Mouse (Mus musculus) limb, embryonic 14.5 days (tissue): Measurements from ENCODE around the gene Tmem214. TPM values are rescaled to one million over a fixed set of nuclear protein-coding genes. Genes with fewer than 3 reads are reported as not detected.
A peak's percentile ranks its signal among the peaks of the same experiment; 100 is the strongest.

Experiments used
- ATAC-seq: fragments of 200-750 bp; cut with Nextera tagmentation; 2 replicates; pipeline ENCODE4 v1.8.0; 2017; ENCODE audit warnings: low read depth, moderate number of reproducible peaks, moderate TSS enrichment; ENCODE audit not compliant: low FRiP score
- DNase-seq: peaks from one replicate; pipeline ENCODE4 v3.0.0-alpha.2; 2015; ENCODE audit warnings: low spot score
- H3K27ac ChIP-seq: fragments of 300-500 bp; sonication (generic); replicated peaks from 2 replicates; pipeline ENCODE4 v1.5.1; 2014; ENCODE audit warnings: low read depth, mild to moderate bottlenecking, low read length, moderate library complexity, mixed read lengths
- H3K27me3 ChIP-seq: fragments of 300-500 bp; sonication (generic); 2 replicates; pipeline ENCODE4 v1.6.1; 2014; ENCODE audit warnings: low read length, mixed read lengths; ENCODE audit not compliant: control insufficient read depth, insufficient read depth
- H3K36me3 ChIP-seq: fragments of 300-500 bp; sonication (generic); 2 replicates; pipeline ENCODE4 v1.6.1; 2014; ENCODE audit warnings: mild to moderate bottlenecking, low read length, moderate library complexity, mixed read lengths; ENCODE audit not compliant: control insufficient read depth, insufficient read depth
- H3K4me1 ChIP-seq: fragments of 300-500 bp; sonication (generic); 2 replicates; pipeline ENCODE4 v1.6.1; 2014; ENCODE audit warnings: antibody characterized with exemption, low read length, mixed read lengths; ENCODE audit not compliant: control insufficient read depth, insufficient read depth
- H3K4me2 ChIP-seq: fragments of 300-500 bp; sonication (generic); replicated peaks from 2 replicates; pipeline ENCODE4 v1.6.1; 2014; ENCODE audit warnings: low read depth, mild to moderate bottlenecking, low read length, moderate library complexity; ENCODE audit not compliant: severe bottlenecking
- H3K4me3 ChIP-seq: fragments of 300-500 bp; sonication (generic); replicated peaks from 2 replicates; pipeline ENCODE4 v1.5.1; 2014; ENCODE audit warnings: low read length
- H3K9ac ChIP-seq: fragments of 300-500 bp; sonication (generic); 2 replicates; pipeline ENCODE4 v1.6.1; 2014; ENCODE audit warnings: mild to moderate bottlenecking, low read depth, low read length, moderate library complexity; ENCODE audit not compliant: severe bottlenecking
- H3K9me3 ChIP-seq: fragments of 300-500 bp; sonication (generic); 2 replicates; pipeline ENCODE4 v1.6.1; 2016; ENCODE audit warnings: low read length; ENCODE audit not compliant: control insufficient read depth
- POLR2A ChIP-seq: fragments of 200-500 bp; IDR thresholded peaks from 2 replicates; pipeline ENCODE4 v1.8.0; 2012; ENCODE audit warnings: inconsistent platforms, mild to moderate bottlenecking, moderate library complexity, borderline replicate concordance; ENCODE audit not compliant: insufficient read depth, insufficient read length; ENCODE audit errors: extremely low read depth
- WGBS: fragments of 180-500 bp; shearing (Covaris S2); extraction: QIAGEN DNeasy Blood & Tissue Kit; methylation state at CpG from one replicate; pipeline ENCODE4 v1.1.7; 2014; 5-methylcytosine and 5-hydroxymethylcytosine counted together
- polyA plus RNA-seq, 2 experiments: library from polyadenylated mRNA; depleted of rRNA in 1 of 2; stranded (reverse) in 1 of 2; unstranded in 1 of 2; fragments of >200 nt; fragmentation: Nextera tagmentation in 1 of 2; extraction: Ambion mirVana in 1 of 2; gene quantifications; 2 replicates each; pipeline versions ENCODE4 v1.2.1 to v1.2.3; 2012 to 2014

Gene Tmem214
- polyA plus RNA-seq, 2 experiments, result 81.8 to 115 TPM

GRCm38 (mm10) chr5:30917348-30917747 lies 49.5 kb downstream of the Tmem214 start:
- Histone ChIP-seq H3K9me3 (no peaks in the 10 kb centered on the region), H3K9ac (no peak overlapping the region; the same call in 1 of the 2 replicates), H3K4me3 (no peak overlapping the region), H3K4me1 (peaks cover 31% of the 10 kb centered on the region), H3K27ac (0 out of 2 replicates have a peak overlapping the region, but pooled peaks have one; percentile 19), H3K4me2 (no peak overlapping the region), H3K36me3 (peaks cover 47% of the 10 kb centered on the region), H3K27me3 (no peaks in the 10 kb centered on the region)
- no peak for TF ChIP-seq POLR2A
- no peak for ATAC-seq
- DNase-seq, result no peak
- 90% methylated on average over 11 of the region's 11 CpGs for WGBS

GRCm38 (mm10) chr5:30917891-30918670 lies 50.3 kb downstream of the Tmem214 start:
- no peak for ATAC-seq
- H3K9ac ChIP-seq, result no peak overlapping the region
- H3K4me2 ChIP-seq, result no peak overlapping the region
- peaks cover 29% of the 10 kb centered on the region for H3K4me1 ChIP-seq
- no peak for TF ChIP-seq POLR2A
- no peak overlapping the region for H3K27ac ChIP-seq
- H3K9me3 ChIP-seq, result no peaks in the 10 kb centered on the region
- H3K4me3 ChIP-seq, result no peak overlapping the region
- peaks cover 47% of the 10 kb centered on the region for H3K36me3 ChIP-seq
- 84% methylated on average over 30 of the region's 31 CpGs for WGBS
- no peak for DNase-seq
- no peaks in the 10 kb centered on the region for H3K27me3 ChIP-seq

- 74% methylated on average over 8 of the region's 8 CpGs for WGBS
- Histone ChIP-seq H3K4me2 (no peak overlapping the region), H3K36me3 (peaks cover 47% of the 10 kb centered on the region), H3K4me1 (peaks cover 29% of the 10 kb centered on the region), H3K9ac (no peak overlapping the region), H3K9me3 (no peaks in the 10 kb centered on the region), H3K27me3 (no peaks in the 10 kb centered on the region), H3K27ac (no peak overlapping the region), H3K4me3 (no peak overlapping the region)
- DNase-seq, result no peak
- no peak for TF ChIP-seq POLR2A
- no peak for ATAC-seq
Observed at GRCm38 (mm10) chr5:30918691-30919090, 50.9 kb downstream of the Tmem214 start.

- peak; percentile 30 for DNase-seq
- Histone ChIP-seq H3K36me3 (peaks cover 47% of the 10 kb centered on the region), H3K4me3 (no peak overlapping the region), H3K9ac (no peak overlapping the region), H3K4me1 (peaks cover 25% of the 10 kb centered on the region), H3K27me3 (no peaks in the 10 kb centered on the region), H3K27ac (no peak overlapping the region; the same call in 1 of the 2 replicates), H3K4me2 (no peak overlapping the region), H3K9me3 (no peaks in the 10 kb centered on the region)
- no peak for ATAC-seq
- no peak for TF ChIP-seq POLR2A
- WGBS, result 65% methylated on average over 11 of the region's 11 CpGs
Observed at GRCm38 (mm10) chr5:30919831-30920614, 52.2 kb downstream of the Tmem214 start.

- 63% methylated on average over 19 of the region's 19 CpGs for WGBS
- no peak overlapping the region for H3K4me3 ChIP-seq
- H3K4me1 ChIP-seq, result peaks cover 21% of the 10 kb centered on the region
- H3K27ac ChIP-seq, result no peak overlapping the region
- H3K9me3 ChIP-seq, result no peaks in the 10 kb centered on the region
- H3K9ac ChIP-seq, result no peak overlapping the region
- H3K4me2 ChIP-seq, result 0 out of 2 replicates have a peak overlapping the region, but pooled peaks have one; percentile 79
- H3K36me3 ChIP-seq, result peaks cover 47% of the 10 kb centered on the region
- no peak for TF ChIP-seq POLR2A
- DNase-seq, result no peak
- H3K27me3 ChIP-seq, result no peaks in the 10 kb centered on the region
- ATAC-seq, result no peak
Observed at GRCm38 (mm10) chr5:30920621-30921020, 52.8 kb downstream of the Tmem214 start.
